Mouse (Mus musculus): ENCODE measurements at regions not wholly inside any gene's neighbourhood (a gene's known extent, or its start where the extent isn't known, plus 50 kb on each side); places are given as distances from the start of the nearest gene placed in this dataset.

- TF ChIP-seq POLR2A (IDR thresholded peaks at IDR 0.05; ENCODE audit: low read depth, low read length) (no peak), CTCF (IDR thresholded peaks at IDR 0.05; ENCODE audit: borderline replicate concordance, insufficient read depth, low read length) (no peak)
Measured at GRCm38 (mm10) chr4:5530416-5530815, 737.3 kb upstream of the Impad1 start.
